Mouse (Mus musculus) heart, adult 2 months (tissue): ENCODE measurements around the gene Uck2.

Experiments used
- CTCF ChIP-seq: fragments of 200-600 bp; IDR thresholded peaks from 2 replicates; pipeline ENCODE4 v1.8.1; 2022; ENCODE audit warnings: antibody characterized with exemption, mild to moderate bottlenecking, moderate library complexity
- EP300 ChIP-seq: fragments of 200-500 bp; IDR thresholded peaks from 2 replicates; pipeline ENCODE4 v1.6.1; 2011; ENCODE audit warnings: low read depth, low read length, control low read depth; ENCODE audit not compliant: insufficient read depth
- POLR2A ChIP-seq: fragments of 200-500 bp; IDR thresholded peaks from 2 replicates; pipeline ENCODE4 v1.6.1; 2011; ENCODE audit warnings: mild to moderate bottlenecking, low read depth, low read length, control low read depth; ENCODE audit not compliant: insufficient read depth

DNA sequence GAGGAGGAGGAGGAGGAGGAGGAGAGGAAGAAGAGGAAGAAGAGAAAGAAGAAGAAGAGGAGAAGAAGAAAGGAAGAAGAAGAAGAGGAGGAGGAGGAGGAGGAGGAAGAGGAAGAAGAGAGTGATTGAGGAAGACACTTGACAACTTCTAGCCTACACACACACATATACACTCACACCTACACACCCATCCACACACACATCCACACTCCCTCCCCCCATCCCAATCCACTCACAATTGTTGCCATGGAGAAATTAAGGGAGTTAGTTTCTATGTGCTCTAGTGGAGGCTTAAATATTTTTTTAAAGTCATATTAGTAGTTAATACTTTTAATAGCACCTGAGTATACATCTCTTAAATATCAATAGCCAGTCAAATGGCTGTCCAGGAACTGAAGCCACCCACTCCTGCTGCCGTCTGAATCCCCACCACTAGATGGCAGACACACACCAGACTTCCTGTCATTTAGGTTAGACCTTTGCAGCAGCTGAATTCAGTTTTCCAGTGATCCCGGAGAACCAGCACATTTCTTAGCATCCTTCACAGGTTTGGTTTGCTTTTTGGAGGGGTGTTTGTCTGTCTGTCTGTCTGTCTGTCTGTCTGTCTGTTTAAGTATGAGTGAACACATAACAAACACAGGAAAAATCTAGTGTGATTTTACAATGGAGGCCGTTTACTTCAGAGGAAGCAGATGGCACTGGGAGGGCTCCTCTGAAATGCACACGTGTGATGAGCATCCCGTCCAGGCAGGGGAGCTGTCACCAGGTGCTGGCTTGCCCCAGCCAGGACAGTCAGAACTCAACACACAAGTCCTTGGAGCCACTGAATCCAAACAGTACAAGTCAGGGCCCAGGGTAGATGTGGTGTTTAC, 64.6 kb downstream of the Uck2 start:
- TF ChIP-seq CTCF (peak; percentile 92), POLR2A (no peak), EP300 (peak; percentile 96)
